Mouse (Mus musculus) CH12.LX (cell line): ENCODE measurements around the gene Rspry1. TPM values are rescaled to one million over a fixed set of nuclear protein-coding genes. Genes with fewer than 3 reads are reported as not detected.

ENCODE experiments used
- DNase-seq: peaks from one replicate; pipeline ENCODE4 v3.0.0-alpha.2; 2013; ENCODE audit errors: extremely low read depth
- H3K27ac ChIP-seq: 2 replicates; pipeline ENCODE4 v1.5.1; 2012; ENCODE audit warnings: low read depth, mild to moderate bottlenecking, control low read depth, moderate library complexity; ENCODE audit not compliant: insufficient read depth
- H3K27me3 ChIP-seq: replicated peaks from 2 replicates; pipeline ENCODE3; 2012; ENCODE audit warnings: inconsistent platforms
- H3K36me3 ChIP-seq, 2 experiments: replicated peaks in 1 of 2; 2 replicates each; pipeline versions ENCODE3 to v1.6.1; 2012; ENCODE audit warnings: inconsistent platforms in 1 of 2, low read length in 1 of 2, mild to moderate bottlenecking in 1 of 2, mixed read lengths in 1 of 2, moderate library complexity in 1 of 2; ENCODE audit not compliant: control insufficient read depth in 1 of 2, insufficient read depth in 1 of 2
- H3K4me1 ChIP-seq, 2 experiments: 2 replicates each; pipeline ENCODE4 v1.6.1; 2012; ENCODE audit warnings: inconsistent platforms in 1 of 2, moderate library complexity in 1 of 2; ENCODE audit not compliant: insufficient read depth in 2 of 2, control insufficient read depth in 1 of 2
- H3K4me2 ChIP-seq: 2 replicates; pipeline ENCODE4 v1.6.1; 2012; ENCODE audit warnings: low read depth, mild to moderate bottlenecking, control low read depth; ENCODE audit not compliant: poor library complexity, insufficient read depth, severe bottlenecking
- H3K4me3 ChIP-seq, 3 experiments: fragments of 150-350 bp in 1 of 3; sonication (generic) in 1 of 3; replicated peaks in 1 of 3; 2 replicates each; pipeline versions ENCODE3 to v1.5.1; 2011 to 2012; ENCODE audit warnings: low read depth in 2 of 3, low read length in 2 of 3, mild to moderate bottlenecking in 2 of 3, moderate library complexity in 2 of 3, control low read depth in 1 of 3, improper control_type of control experiment in 1 of 3, inconsistent platforms in 1 of 3, mixed read lengths in 1 of 3; ENCODE audit not compliant: poor library complexity in 1 of 3
- H3K79me2 ChIP-seq: replicated peaks from 2 replicates; pipeline ENCODE4 v1.6.1; 2012; ENCODE audit warnings: mild to moderate bottlenecking, moderate library complexity; ENCODE audit not compliant: control insufficient read depth, poor library complexity, insufficient read depth, severe bottlenecking; ENCODE audit errors: extremely low read depth
- H3K9ac ChIP-seq: 2 replicates; pipeline ENCODE4 v1.6.1; 2012; ENCODE audit warnings: low read depth, mild to moderate bottlenecking, control low read depth, moderate library complexity; ENCODE audit not compliant: insufficient read depth
- H3K9me3 ChIP-seq: replicated peaks from 2 replicates; pipeline ENCODE3; 2012; ENCODE audit warnings: low read length, inconsistent platforms, mixed read lengths
- BHLHE40 ChIP-seq: IDR thresholded peaks from 2 replicates; pipeline ENCODE4 v1.6.1; 2011; ENCODE audit warnings: mild to moderate bottlenecking, low read depth, low read length, improper control_type of control experiment
- CTCF ChIP-seq, 2 experiments: IDR thresholded peaks in 1 of 2; conservative IDR thresholded peaks in 1 of 2; 2 replicates each; pipeline ENCODE4 v1.5.1; 2011 to 2012; ENCODE audit warnings: low read depth in 2 of 2, low read length in 2 of 2, improper control_type of control experiment in 1 of 2, inconsistent platforms in 1 of 2, mild to moderate bottlenecking in 1 of 2, moderate library complexity in 1 of 2
- EP300 ChIP-seq: IDR thresholded peaks from 2 replicates; pipeline ENCODE4 v1.6.1; 2011; ENCODE audit warnings: low read length, improper control_type of control experiment
- HCFC1 ChIP-seq: IDR thresholded peaks from 2 replicates; pipeline ENCODE4 v1.6.1; 2012; ENCODE audit warnings: low read depth, mild to moderate bottlenecking, inconsistent platforms, low read length, improper control_type of control experiment
- IRF4 ChIP-seq: IDR thresholded peaks from 2 replicates; pipeline ENCODE4 v1.6.1; 2014; ENCODE audit warnings: low read depth, mild to moderate bottlenecking, inconsistent platforms, low read length, improper control_type of control experiment
- JUN ChIP-seq: IDR thresholded peaks from 2 replicates; pipeline ENCODE4 v1.6.1; 2011; ENCODE audit warnings: low read depth, mild to moderate bottlenecking, low read length, improper control_type of control experiment, moderate library complexity; ENCODE audit not compliant: insufficient read depth
- KAT2A ChIP-seq: IDR thresholded peaks from 2 replicates; pipeline ENCODE4 v1.6.1; 2012; ENCODE audit warnings: low read length, improper control_type of control experiment, inconsistent platforms; ENCODE audit not compliant: insufficient replicate concordance
- MAFK ChIP-seq: IDR thresholded peaks from 2 replicates; pipeline ENCODE4 v1.6.1; 2011; ENCODE audit warnings: low read length, improper control_type of control experiment; ENCODE audit not compliant: insufficient replicate concordance
- MAZ ChIP-seq: IDR thresholded peaks from 2 replicates; pipeline ENCODE4 v1.6.1; 2012; ENCODE audit warnings: low read depth, mild to moderate bottlenecking, inconsistent platforms, low read length, improper control_type of control experiment, moderate library complexity
- MXI1 ChIP-seq: IDR thresholded peaks from 2 replicates; pipeline ENCODE4 v1.6.1; 2011; ENCODE audit warnings: mild to moderate bottlenecking, low read depth, low read length, improper control_type of control experiment
- NELFE ChIP-seq: IDR thresholded peaks from 2 replicates; pipeline ENCODE4 v1.6.1; 2011; ENCODE audit warnings: low read depth, low read length, improper control_type of control experiment
- NRF1 ChIP-seq: IDR thresholded peaks from 2 replicates; pipeline ENCODE4 v1.6.1; 2014; ENCODE audit warnings: low read depth, mild to moderate bottlenecking, inconsistent platforms, low read length, improper control_type of control experiment, moderate library complexity
- PAX5 ChIP-seq: IDR thresholded peaks from 2 replicates; pipeline ENCODE4 v1.6.1; 2012; ENCODE audit warnings: low read length, inconsistent platforms, mixed read lengths
- POLR2A ChIP-seq: IDR thresholded peaks from 2 replicates; pipeline ENCODE4 v1.6.1; 2011; ENCODE audit warnings: low read depth, mild to moderate bottlenecking, improper control_type of control experiment, low read length
- POLR2AphosphoS2 ChIP-seq: IDR thresholded peaks from 2 replicates; pipeline ENCODE4 v1.6.1; 2011; ENCODE audit warnings: low read depth, low read length, improper control_type of control experiment
- RCOR1 ChIP-seq: conservative IDR thresholded peaks from 2 replicates; pipeline ENCODE4 v1.6.1; 2012; ENCODE audit warnings: low read depth, mild to moderate bottlenecking, inconsistent platforms, low read length, improper control_type of control experiment
- TBP ChIP-seq: conservative IDR thresholded peaks from 2 replicates; pipeline ENCODE4 v1.6.1; 2011; ENCODE audit warnings: low read depth, low read length, improper control_type of control experiment
- TCF12 ChIP-seq: IDR thresholded peaks from 2 replicates; pipeline ENCODE4 v1.6.1; 2014; ENCODE audit warnings: low read depth, mild to moderate bottlenecking, inconsistent platforms, low read length, improper control_type of control experiment
- USF1 ChIP-seq: IDR thresholded peaks from 2 replicates; pipeline ENCODE4 v1.6.1; 2014; ENCODE audit warnings: low read depth, mild to moderate bottlenecking, inconsistent platforms, low read length, improper control_type of control experiment
- dilution Hi-C: fragments of 300-500 bp; cut with MboI; formaldehyde crosslinking; loops from 2 replicates; pipeline ENCODE4 v1.14.3; 2020; ENCODE audit warnings: low sequenced_read_pairs; ENCODE audit not compliant: extremely low pct_unique_long_range_greater_than_20kb, extremely low pct_ligation_motif_present
- in situ Hi-C: fragments of 300-500 bp; cut with MboI; formaldehyde crosslinking; loops from 3 replicates; pipeline ENCODE4 v1.14.3; 2019; ENCODE audit warnings: low sequenced_read_pairs, low pct_ligation_motif_present, low pct_unique_long_range_greater_than_20kb, mixed read lengths
- polyA plus RNA-seq: library from polyadenylated mRNA; unstranded; fragments of >175 nt; gene quantifications from 2 replicates; pipeline ENCODE4 v1.2.1, GENCODE M21; 2012; ENCODE audit warnings: low read depth; ENCODE audit not compliant: insufficient read length
- total RNA-seq, 2 experiments: library from RNA; depleted of rRNA; stranded (reverse); fragments of 300-350 nt in 1 of 2; fragments of >200 nt in 1 of 2; gene quantifications; 2 replicates each; pipeline ENCODE4 v1.2.3; 2012 to 2014

Gene Rspry1
- total and polyA plus RNA-seq, 3 experiments, result 13.4 to 23.5 (median 18.0) TPM

DNA sequence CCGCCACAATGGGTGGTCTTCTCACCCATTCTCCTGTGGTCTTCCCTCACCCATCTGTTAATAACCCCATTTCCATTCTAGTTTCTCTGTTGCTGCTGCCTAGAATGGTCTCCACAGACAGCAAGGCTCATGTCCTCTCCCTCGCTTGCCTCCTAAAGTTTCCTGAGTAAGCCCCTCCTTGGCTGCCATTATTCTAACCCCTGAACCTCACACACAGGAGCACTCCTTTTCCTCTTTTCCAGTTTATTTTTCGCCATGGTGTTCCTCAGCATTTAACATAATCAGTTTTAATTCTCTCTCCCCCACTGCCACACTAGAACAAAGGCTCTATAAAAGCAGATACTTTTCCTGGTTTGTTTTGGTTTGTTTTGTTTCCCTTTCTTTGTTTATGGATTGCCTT lies 51.2 kb downstream of the Rspry1 start:
- Histone ChIP-seq H3K4me2 (no peak overlapping the region), H3K4me3 (no peak overlapping the region), H3K9ac (no peak overlapping the region), H3K36me3 (peaks cover 12 to 58% of the 10 kb centered on the region in 2 experiments), H3K4me1 (no peaks in the 10 kb centered on the region), H3K27me3 (no peaks in the 10 kb centered on the region), H3K27ac (no peak overlapping the region), H3K79me2 (no peaks in the 10 kb centered on the region; the same call in 1 of the 2 replicates), H3K9me3 (no peaks in the 10 kb centered on the region)
- TF ChIP-seq POLR2AphosphoS2 (no peak), MAFK (no peak), IRF4 (no peak), TCF12 (no peak), POLR2A (no peak), JUN (no peak), EP300 (no peak), PAX5 (no peak), RCOR1 (no peak), KAT2A (no peak)
- dilution Hi-C loops, result no loop called here
- in situ Hi-C loops, result no loop called here
- DNase-seq, result no peak

DNA sequence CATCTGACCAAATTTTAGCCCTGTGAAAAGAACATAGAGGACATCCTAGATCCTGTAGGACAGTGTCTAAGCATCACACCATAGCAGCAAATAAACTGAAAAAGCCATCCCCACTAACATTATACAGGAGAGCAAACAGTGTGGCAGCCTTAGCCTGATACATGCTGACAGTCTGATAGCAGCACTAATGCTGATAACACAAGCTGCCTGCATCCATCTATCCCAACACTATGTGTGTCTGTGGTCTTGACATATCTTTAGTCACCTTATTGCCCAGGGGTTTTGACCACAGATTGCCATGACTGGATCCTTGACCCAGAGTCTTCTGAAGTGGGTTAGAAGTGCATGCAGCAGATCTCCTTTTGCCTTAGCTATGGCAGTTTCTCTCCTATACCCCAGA lies 53.3 kb downstream of the Rspry1 start:
- no peak for TF ChIP-seq TBP
- TF ChIP-seq MAZ, result no peak
- no peak for TF ChIP-seq BHLHE40
- TF ChIP-seq NRF1, result no peak
- no peak for TF ChIP-seq NELFE
- TF ChIP-seq JUN, result no peak
- TF ChIP-seq CTCF (conservative IDR thresholded peaks at IDR 0.05 in 1 of 2, IDR thresholded peaks at IDR 0.05 in 1 of 2; ENCODE audit: low read depth in 2 of 2, low read length in 2 of 2), result no peak
- TF ChIP-seq HCFC1, result no peak
- no peak for TF ChIP-seq POLR2AphosphoS2
- no peak for TF ChIP-seq RCOR1
- TF ChIP-seq KAT2A, result no peak
- TF ChIP-seq MXI1, result no peak
- TF ChIP-seq USF1, result no peak
- TF ChIP-seq PAX5, result no peak
- H3K4me2 ChIP-seq, result no peak overlapping the region
- H3K36me3 ChIP-seq, result peaks cover 10 to 55% of the 10 kb centered on the region in 2 experiments
- in situ Hi-C loops, result no loop called here
- no peaks in the 10 kb centered on the region; the same call in 1 of the 2 replicates for H3K79me2 ChIP-seq
- no peaks in the 10 kb centered on the region for H3K27me3 ChIP-seq
- H3K4me1 ChIP-seq, result no peaks in the 10 kb centered on the region
- H3K4me3 ChIP-seq, result no peak overlapping the region
- DNase-seq, result no peak
- no peak overlapping the region for H3K27ac ChIP-seq
- no peak overlapping the region for H3K9ac ChIP-seq
- dilution Hi-C loops, result no loop called here
- no peaks in the 10 kb centered on the region for H3K9me3 ChIP-seq
